Mouse (Mus musculus) urinary bladder, postnatal 36 days (tissue): ENCODE measurements around the gene Crtam.

Source experiments
- DNase-seq, 2 experiments: peaks; one replicate each; pipeline ENCODE4 v3.0.0; 2022; ENCODE audit warnings: low spot score in 2 of 2, mixed read lengths in 1 of 2

The Crtam gene

GRCm38 (mm10) chr9:41004415-41004814 is at the start of gene Crtam:
Gene Crtam (minus strand): TSS chr9:41004628.
- no peak for DNase-seq

DNA sequence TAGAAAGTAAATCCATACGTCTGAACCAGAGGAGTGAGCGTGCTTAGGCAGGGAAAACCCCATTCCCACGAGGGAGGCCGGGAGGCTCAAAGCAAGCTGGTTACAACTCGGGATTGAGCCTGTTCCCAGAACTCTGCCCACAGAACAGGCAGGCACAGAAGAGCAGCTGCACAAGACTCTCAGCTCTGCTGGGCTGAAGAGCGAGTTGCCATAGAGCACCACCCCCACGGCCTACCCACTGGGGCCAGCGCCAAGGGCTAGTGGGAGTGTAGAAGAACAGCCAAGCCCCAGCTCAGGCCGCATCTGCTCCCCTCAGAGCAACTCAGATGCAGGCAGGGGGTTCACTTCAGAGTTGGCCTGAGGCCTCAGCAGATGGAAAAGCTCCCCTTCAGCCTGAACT is 49.7 kb upstream of the Crtam start:
- no peak for DNase-seq

GRCm38 (mm10) chr9:41053478-41053877 is 49.0 kb upstream of the Crtam start:
- DNase-seq = no peak

DNA sequence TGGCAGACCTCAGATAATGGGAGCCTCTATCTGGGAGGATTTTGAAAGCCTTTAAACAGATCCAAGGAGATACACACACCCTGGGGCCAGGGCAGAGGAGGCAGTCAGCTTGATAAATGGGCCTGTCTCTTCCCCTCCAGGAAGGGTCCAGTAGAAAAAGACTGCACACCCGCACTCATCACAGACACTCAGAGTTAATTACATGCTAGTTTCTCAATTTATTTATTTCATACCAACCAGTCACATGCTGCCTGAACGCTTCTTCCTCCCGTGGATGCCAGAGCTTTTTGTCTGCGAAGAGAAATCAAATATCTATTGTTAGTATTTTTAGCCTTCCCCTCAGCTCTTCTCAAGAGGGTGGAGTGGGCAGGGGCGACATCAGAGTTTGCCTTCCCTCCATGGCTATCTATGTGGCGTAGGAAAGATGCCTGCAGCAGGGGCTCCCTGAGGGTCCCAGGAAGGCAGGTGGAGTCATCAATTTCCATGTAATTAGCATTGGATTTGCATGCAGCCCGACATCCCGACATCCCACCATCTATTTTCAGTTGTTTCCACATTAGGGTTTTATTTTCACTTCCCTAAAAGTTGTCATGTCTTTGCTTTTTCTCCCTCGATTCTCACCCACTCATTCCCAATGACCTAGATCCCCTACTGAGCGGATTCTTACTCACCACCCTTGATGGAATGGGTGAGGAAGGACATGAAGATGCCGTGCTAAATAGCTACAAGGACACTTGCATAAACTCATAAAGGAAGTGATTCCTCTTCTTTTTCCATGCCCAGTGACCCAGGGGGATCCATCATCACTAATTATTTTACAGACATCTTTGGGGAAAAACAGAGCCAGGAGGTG is 46.9 kb upstream of the Crtam start:
- DNase-seq = no peak

DNA sequence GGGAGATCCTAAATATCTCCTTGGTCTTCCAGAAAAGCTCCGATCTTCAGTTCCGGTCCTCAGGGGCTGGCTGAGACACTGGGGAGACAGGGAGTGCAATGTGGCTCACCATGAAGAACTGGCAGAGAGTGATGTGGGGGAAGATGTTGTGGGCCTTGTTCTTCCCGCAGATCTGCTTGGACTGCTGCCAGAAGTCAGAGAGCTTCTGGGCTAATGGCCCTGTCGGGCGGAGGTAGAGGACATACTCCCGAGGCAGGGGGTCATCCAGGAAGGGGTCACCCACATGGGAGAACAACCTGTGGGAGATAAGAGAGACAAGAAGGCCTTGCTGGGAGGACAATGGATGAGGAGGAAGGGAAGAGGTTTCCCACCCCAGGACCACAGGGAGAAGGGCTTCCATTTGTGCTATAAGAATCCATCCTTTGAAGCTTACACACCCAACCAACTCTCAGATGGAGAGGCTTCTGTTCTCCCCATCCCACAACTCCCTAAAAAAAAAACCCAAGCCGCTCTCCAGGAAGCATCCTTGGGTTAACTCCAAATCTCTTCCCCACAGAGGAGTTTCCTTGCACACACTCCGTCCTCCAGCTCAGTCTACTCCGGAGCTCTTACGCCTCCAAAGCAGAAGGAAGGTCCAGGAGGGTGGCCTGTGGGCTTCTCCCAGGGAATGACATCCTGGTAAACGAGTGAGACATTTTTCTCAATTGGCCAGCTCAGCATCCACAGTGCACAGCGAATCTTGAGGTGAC is 46.1 kb upstream of the Crtam start:
- DNase-seq = no peak

- no peak for DNase-seq
Measured at GRCm38 (mm10) chr9:41049282-41049681, 44.9 kb upstream of the Crtam start.

DNA sequence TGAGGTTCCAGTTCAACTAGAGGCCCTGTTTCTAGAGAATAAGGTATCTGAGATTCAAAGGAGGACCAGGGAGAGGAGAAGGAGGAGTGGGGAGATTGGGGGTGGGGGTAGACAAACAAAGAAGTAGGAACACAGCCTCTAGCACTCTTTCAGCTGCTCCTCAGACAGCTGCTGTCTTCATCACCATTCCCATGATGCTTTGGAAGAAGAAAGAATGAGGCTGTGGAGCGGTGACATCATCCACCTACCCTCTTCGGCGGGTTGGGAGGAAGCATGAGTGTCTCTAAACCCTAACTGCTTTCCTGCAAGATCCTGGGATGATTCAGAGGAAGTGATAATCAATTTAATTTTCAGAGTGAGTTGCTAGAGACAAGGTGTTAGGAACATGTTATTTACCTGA is 44.4 kb upstream of the Crtam start:
- no peak for DNase-seq

DNA sequence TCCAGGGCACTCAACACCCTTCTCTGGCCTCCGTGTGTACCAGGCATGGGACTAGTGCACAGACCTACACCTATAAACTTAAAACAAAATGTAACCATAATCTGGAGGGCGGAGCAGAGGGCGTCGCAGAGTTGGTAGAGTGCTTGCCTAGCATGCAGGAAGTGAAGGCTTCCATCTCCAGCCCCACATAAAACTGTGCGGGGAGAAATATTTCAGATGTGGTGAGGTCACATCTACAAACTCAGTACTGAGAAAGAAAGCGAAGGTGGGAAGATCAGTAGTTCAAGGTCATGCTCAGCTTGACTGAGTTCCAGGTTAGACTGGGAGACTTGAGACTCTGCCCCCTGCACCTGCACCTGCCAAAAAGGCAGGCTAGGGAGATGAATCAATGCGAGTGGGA is 43.8 kb upstream of the Crtam start:
- no peak for DNase-seq

DNA sequence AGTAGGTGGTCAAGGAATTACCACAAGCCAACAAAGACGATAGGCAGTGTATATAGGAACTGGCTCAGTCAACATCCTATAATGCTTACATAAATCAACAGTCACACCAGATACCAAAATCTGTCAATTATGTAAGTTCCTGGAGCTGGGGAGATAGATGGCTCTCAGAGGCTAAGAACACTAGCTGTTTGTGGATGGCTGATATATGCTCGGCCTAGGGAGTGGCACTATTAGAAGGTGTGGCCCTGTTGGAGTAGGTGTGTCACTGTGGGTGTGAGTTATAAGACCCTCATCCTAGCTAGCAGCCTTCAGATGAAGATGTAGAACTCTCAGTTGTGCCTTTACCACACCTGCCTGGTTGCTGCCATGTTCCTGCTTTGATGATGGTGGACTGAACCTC is 43.2 kb upstream of the Crtam start:
- DNase-seq = no peak

DNA sequence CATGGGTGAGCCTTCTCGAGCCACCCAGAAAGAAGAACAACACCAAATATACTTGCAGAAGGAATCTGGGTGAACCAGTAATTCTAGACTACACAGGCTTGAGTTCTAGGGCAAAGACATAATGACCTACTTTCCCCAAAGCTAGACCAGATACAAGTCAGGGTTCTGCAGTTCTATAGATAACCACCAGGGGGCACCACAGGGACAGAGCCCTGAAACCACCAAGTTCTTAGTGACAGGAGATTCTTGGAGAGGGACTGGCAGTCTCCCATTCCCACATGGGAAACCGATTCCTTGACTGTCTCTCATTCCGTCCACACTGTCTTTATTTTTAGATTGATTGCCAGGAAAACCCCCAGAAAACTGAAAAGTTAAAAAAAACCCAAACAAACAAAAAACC is 40.2 kb upstream of the Crtam start:
- peak; percentile 76 to 83 for DNase-seq

DNA sequence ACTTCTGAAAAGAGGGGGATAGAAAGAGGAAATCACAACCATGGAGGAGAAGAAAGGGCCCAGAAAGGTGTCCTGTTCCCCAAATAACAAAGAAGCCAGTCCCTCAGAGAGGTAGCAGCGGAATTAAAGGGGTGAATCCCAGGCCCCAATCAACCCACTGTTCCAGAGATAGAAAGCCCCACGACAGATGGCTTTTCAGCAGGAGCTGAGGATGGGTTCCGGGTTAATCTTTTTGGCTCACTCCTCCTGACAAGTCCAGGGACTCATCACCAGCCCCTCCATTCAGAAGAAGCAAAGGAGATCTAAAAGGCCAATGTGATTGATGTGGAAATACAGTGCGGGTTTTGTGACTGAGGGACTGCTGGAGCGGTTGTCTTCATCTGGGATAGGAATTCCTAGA is 39.2 kb upstream of the Crtam start:
- DNase-seq = no peak

GRCm38 (mm10) chr9:41041404-41041803 is 37.0 kb upstream of the Crtam start:
- DNase-seq = no peak

- DNase-seq = no peak
Measured at GRCm38 (mm10) chr9:41038150-41038664, 33.8 kb upstream of the Crtam start.

- no peak for DNase-seq
Measured at GRCm38 (mm10) chr9:41031590-41032489, 27.4 kb upstream of the Crtam start.

- no peak for DNase-seq
Measured at GRCm38 (mm10) chr9:41029827-41030226, 25.4 kb upstream of the Crtam start.

GRCm38 (mm10) chr9:41028470-41028869 is 24.0 kb upstream of the Crtam start:
- DNase-seq = peak in 1 of 2 experiments; percentile 21

- no peak for DNase-seq
Measured at GRCm38 (mm10) chr9:41021690-41022089, 17.3 kb upstream of the Crtam start.

DNA sequence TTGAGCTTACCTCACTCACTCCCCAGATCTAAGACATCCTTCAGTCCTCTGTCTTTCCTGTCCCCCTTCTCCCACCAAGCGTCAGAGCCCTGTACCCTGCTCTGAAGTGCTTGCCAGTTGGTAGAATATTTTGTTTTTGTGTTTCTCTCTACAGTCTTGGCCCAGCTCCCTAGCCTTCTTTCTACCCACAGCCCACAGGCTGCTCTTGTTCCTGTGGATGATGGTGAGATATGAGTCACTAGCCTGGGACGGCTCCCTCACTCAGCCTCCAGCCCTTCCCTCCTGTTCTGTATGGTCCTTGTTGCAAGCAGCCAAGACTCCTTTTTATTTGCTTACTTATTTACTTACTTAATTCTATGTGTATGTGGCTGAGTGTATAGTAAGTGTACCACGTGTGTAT is 16.1 kb upstream of the Crtam start:
- no peak for DNase-seq

DNA sequence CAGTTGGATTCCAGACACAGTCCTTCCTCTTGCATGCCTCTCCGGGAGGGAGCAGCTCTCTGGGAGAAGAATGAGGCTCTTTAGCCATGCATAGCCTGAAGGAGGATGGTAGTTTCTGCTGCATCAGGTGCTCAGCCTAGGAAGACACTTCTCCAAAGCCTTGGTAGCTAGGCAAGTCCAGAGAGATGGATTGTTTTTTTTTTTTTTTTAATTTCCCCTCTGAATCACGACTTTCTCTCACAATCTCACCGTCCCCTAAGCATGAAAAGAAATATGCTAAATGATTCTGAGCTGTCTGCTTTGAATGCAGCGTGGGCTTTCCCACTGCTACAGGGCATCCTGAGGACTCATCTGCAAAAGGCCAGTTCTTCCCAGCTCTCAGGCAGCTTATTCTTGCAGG is 10.1 kb upstream of the Crtam start:
- no peak for DNase-seq

- no peak for DNase-seq
Measured at GRCm38 (mm10) chr9:41012456-41012855, 8.0 kb upstream of the Crtam start.

DNA sequence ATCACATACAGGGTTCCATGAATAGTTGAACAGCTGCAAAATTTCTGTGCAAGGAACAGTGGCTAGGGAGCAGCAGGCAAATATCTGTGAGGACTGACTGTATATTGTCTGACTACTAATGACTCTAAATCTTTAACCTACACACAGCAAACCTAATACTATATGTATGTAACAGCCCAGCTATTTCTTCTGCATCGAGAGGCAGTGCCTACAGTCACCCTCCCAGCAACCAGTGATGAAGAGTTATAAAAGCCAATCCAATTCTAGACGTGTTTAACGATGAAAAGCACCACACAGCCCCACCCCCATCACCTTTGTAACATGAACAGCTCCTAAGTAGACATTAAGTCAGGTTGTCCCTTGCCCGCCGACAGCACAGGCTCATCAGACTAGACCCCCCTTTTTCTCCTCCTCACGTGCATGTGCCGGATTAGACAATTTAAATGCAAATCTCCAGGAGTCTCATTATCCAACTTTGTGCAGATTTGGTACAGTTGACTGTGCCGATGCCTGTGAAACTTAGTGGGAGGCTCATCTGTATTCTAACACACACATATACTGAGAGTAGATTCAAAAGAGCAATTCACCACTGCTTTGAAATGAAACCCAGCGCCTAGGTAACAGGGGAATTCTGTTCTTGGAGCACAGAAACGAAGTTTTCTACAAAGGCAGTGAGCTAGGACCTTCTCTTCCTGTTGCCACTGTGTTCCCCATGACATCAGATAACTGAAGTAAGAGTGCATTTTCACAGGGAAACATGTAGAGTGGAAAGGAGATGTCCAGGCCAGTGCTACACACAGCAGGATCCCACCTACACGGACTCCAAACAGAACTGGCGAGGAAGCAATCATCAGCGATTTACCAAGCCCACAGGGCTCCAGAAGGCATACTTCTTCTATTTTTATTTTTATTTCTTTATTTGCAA is 7.3 kb upstream of the Crtam start:
- no peak for DNase-seq
